Mouse (Mus musculus) heart, postnatal 0 days (tissue): ENCODE data around the gene Gm7942. TPM values are rescaled to one million over a fixed set of nuclear protein-coding genes. Genes with fewer than 3 reads are reported as not detected.
"Not testable (repeated sequence)": the region's sequence is repeated elsewhere in the genome, so short reads cannot be mapped to it uniquely, and the experiment has no call there.

Experiments
- ATAC-seq: fragments of 200-750 bp; cut with Nextera tagmentation; 2 replicates; pipeline ENCODE4 v1.8.0; 2017; ENCODE audit warnings: low read depth, moderate number of reproducible peaks, moderate library complexity; ENCODE audit not compliant: insufficient read depth
- DNase-seq: peaks from one replicate; pipeline ENCODE4 v3.0.0-alpha.2; 2016; ENCODE audit warnings: low spot score
- H3K27ac ChIP-seq: fragments of 300-500 bp; sonication (generic); 2 replicates; pipeline ENCODE4 v1.5.1; 2014; ENCODE audit warnings: low read depth, mild to moderate bottlenecking
- H3K27me3 ChIP-seq: fragments of 300-500 bp; sonication (generic); 2 replicates; pipeline ENCODE4 v1.6.1; 2014; ENCODE audit warnings: low read length, mixed read lengths; ENCODE audit not compliant: control insufficient read depth, insufficient read depth
- H3K36me3 ChIP-seq: fragments of 300-500 bp; sonication (generic); replicated peaks from 2 replicates; pipeline ENCODE4 v1.6.1; 2014; ENCODE audit warnings: low read length, mixed read lengths; ENCODE audit not compliant: control insufficient read depth, insufficient read depth
- H3K4me1 ChIP-seq: fragments of 300-500 bp; sonication (generic); 2 replicates; pipeline ENCODE4 v1.6.1; 2014; ENCODE audit warnings: antibody characterized with exemption; ENCODE audit not compliant: control insufficient read depth, insufficient read depth
- H3K4me2 ChIP-seq: fragments of 300-500 bp; sonication (generic); 2 replicates; pipeline ENCODE4 v1.6.1; 2014; ENCODE audit warnings: low read depth, mild to moderate bottlenecking, low read length, moderate library complexity
- H3K4me3 ChIP-seq: fragments of 300-500 bp; sonication (generic); 2 replicates; pipeline ENCODE4 v1.5.1; 2014; ENCODE audit warnings: low read depth, low read length
- H3K9ac ChIP-seq: fragments of 300-500 bp; sonication (generic); replicated peaks from 2 replicates; pipeline ENCODE4 v1.6.1; 2014; ENCODE audit warnings: low read depth, low read length, mixed read lengths
- H3K9me3 ChIP-seq: fragments of 300-500 bp; sonication (generic); replicated peaks from 2 replicates; pipeline ENCODE4 v1.6.1; 2016; ENCODE audit warnings: low read length; ENCODE audit not compliant: control insufficient read depth
- WGBS: fragments of 180-500 bp; shearing (Covaris S2); extraction: QIAGEN DNeasy Blood & Tissue Kit; methylation state at CpG from one replicate; pipeline ENCODE4 v1.1.7; 2014; 5-methylcytosine and 5-hydroxymethylcytosine counted together
- polyA plus RNA-seq: library from polyadenylated mRNA; unstranded; fragments of >200 nt; fragmentation: Nextera tagmentation; extraction: Ambion mirVana; gene quantifications from 2 replicates; pipeline ENCODE4 v1.2.1, GENCODE M21; 2015
- total RNA-seq: library from RNA; depleted of rRNA; stranded (reverse); fragments of >200 nt; gene quantifications from 2 replicates; pipeline ENCODE4 v1.2.3, GENCODE M21; 2014; ENCODE audit warnings: low replicate concordance; rRNA removed

The Gm7942 gene
- total RNA-seq (not detected in 2 replicates), polyA plus RNA-seq (not detected in 2 replicates)

DNA sequence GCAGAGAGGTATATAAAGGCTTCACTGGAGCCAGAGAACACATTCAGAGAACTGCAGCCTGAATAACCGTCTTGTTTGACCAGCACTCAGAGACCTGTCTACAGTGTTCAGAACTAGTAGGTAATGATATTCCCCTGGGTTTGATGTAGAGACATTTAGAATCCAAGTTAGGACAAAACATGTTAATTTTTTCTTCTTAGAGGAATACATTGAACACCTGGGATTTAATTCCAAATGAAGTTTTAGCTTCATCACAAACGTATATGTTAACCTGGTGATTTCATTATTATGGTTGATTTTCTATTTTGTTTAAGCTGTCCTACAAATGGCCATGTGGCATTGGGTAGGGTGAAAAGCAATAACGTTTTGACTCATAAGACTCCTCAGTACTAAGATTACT is at the start of gene Gm7942:
Gm7942 (plus strand) TSS at position 301 of the 400 bp plus-strand sequence.
- H3K27me3 ChIP-seq, H3K9me3 ChIP-seq, H3K36me3 ChIP-seq, DNase-seq, ATAC-seq, H3K27ac ChIP-seq, H3K9ac ChIP-seq, H3K4me3 ChIP-seq, H3K4me1 ChIP-seq, H3K4me2 ChIP-seq: not testable (repeated sequence)
- no CpG with 5 or more reads among the region's 3 CpGs for WGBS

Other genes with a start within 250 kb of the Gm7942 start
- not detected in 2 replicates for gene Gm3183, start 241.5 kb upstream of the Gm7942 start, total RNA-seq
- not detected in 2 replicates for gene Gm3183, start 241.5 kb upstream of the Gm7942 start, polyA plus RNA-seq
- gene Gm6367, start 118.3 kb upstream of the Gm7942 start, total RNA-seq = not detected in 2 replicates
- not detected in 2 replicates for gene Gm6367, start 118.3 kb upstream of the Gm7942 start, polyA plus RNA-seq
- gene Gm16513, start 75.7 kb downstream of the Gm7942 start, total RNA-seq = not detected in 2 replicates
- not detected in 2 replicates for gene Gm16513, start 75.7 kb downstream of the Gm7942 start, polyA plus RNA-seq
- not detected in 2 replicates for gene Gm10424, start 165.8 kb downstream of the Gm7942 start, total RNA-seq
- not detected in 2 replicates for gene Gm10424, start 165.8 kb downstream of the Gm7942 start, polyA plus RNA-seq
- gene Gm3259, start 199.0 kb downstream of the Gm7942 start, total RNA-seq = not detected in 2 replicates
- not detected in 2 replicates for gene Gm3259, start 199.0 kb downstream of the Gm7942 start, polyA plus RNA-seq